Mouse (Mus musculus): ENCODE data around the gene Ptges. TPM values are rescaled to one million over a fixed set of nuclear protein-coding genes. Genes with fewer than 3 reads are reported as not detected.
A peak's percentile ranks its signal among the peaks of the same experiment; 100 is the strongest.

Ptges gene
- polyA plus RNA-seq, 1 experiment: 12.3 TPM

DNA sequence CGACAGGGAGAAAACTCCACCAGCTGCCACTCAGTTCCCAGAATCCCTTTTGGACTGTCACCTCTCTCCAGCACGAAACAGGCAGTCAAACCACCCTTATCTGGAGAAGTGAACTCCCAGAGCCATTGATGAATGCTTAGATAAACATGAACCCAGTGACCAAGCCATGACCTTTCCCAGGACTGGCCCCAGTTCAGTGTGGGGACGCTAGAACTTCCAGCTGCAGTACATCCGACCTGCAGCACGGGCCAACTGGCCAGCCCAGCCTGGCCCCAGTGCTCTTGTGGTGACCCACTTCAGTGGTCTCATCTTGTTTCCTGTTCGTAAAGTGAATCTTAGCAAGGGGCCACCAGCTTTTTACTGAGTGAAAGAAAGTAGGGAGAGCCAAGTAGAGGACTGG, 36.3 kb downstream of the Ptges start:
- Histone ChIP-seq H3K36me3 (ENCODE audit: control insufficient read depth, insufficient read depth, low read length) (no peaks in the 10 kb centered on the region), H3K4me3 (ENCODE audit: control insufficient read depth, insufficient read depth, low read length) (no peak overlapping the region), H3K27ac (ENCODE audit: control insufficient read depth, insufficient read depth, low read length) (no peak overlapping the region), H3K4me1 (replicated peaks; ENCODE audit: control insufficient read depth, insufficient read depth, low read length) (peaks cover 19% of the 10 kb centered on the region), H3K27me3 (ENCODE audit: control insufficient read depth, insufficient read depth, low read length) (no peaks in the 10 kb centered on the region)
- WGBS: 81% methylated on average over 6 of the region's 6 CpGs
- TF ChIP-seq POLR2A (IDR thresholded peaks at IDR 0.05; ENCODE audit: control insufficient read depth, extremely low read depth, insufficient read depth, low read length, poor library complexity): no peak
- TF ChIP-seq CTCF (IDR thresholded peaks at IDR 0.05; ENCODE audit: borderline replicate concordance, control insufficient read depth, extremely low read depth, insufficient read depth, low read length, poor library complexity): no peak
- DNase-seq: no peak

DNA sequence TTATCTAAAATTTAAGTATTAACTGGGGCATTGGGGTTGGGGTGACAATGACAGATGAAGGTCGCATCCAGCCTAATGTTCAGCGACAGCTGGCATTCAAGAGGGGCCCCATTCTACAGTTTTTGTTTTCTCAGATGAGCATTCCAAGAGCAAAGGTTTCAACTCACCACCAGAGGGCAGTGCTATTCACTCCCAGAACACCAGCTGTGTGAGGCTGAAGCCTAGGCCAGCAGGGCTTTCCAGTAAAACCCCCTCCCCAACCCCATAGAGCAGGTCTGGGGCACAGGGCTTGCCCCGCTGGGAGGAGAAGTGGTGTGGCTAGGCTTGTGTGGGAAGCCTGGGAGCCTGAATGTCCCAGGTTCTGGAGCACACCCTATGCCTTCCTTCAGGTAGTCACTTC, 38.7 kb downstream of the Ptges start:
- no peak overlapping the region for H3K4me3 ChIP-seq (ENCODE audit: control insufficient read depth, insufficient read depth, low read length)
- 30% methylated on average over 3 of the region's 3 CpGs for WGBS
- H3K4me1 ChIP-seq (replicated peaks; ENCODE audit: control insufficient read depth, insufficient read depth, low read length): no peaks in the 10 kb centered on the region
- peak; percentile 47 for DNase-seq
- H3K27ac ChIP-seq (ENCODE audit: control insufficient read depth, insufficient read depth, low read length): no peak overlapping the region
- no peaks in the 10 kb centered on the region for H3K36me3 ChIP-seq (ENCODE audit: control insufficient read depth, insufficient read depth, low read length)
- TF ChIP-seq POLR2A (IDR thresholded peaks at IDR 0.05; ENCODE audit: control insufficient read depth, extremely low read depth, insufficient read depth, low read length, poor library complexity) (no peak), CTCF (IDR thresholded peaks at IDR 0.05; ENCODE audit: borderline replicate concordance, control insufficient read depth, extremely low read depth, insufficient read depth, low read length, poor library complexity) (peak; percentile 58; the same call in 1 of the 2 replicates)
- no peaks in the 10 kb centered on the region for H3K27me3 ChIP-seq (ENCODE audit: control insufficient read depth, insufficient read depth, low read length)

DNA sequence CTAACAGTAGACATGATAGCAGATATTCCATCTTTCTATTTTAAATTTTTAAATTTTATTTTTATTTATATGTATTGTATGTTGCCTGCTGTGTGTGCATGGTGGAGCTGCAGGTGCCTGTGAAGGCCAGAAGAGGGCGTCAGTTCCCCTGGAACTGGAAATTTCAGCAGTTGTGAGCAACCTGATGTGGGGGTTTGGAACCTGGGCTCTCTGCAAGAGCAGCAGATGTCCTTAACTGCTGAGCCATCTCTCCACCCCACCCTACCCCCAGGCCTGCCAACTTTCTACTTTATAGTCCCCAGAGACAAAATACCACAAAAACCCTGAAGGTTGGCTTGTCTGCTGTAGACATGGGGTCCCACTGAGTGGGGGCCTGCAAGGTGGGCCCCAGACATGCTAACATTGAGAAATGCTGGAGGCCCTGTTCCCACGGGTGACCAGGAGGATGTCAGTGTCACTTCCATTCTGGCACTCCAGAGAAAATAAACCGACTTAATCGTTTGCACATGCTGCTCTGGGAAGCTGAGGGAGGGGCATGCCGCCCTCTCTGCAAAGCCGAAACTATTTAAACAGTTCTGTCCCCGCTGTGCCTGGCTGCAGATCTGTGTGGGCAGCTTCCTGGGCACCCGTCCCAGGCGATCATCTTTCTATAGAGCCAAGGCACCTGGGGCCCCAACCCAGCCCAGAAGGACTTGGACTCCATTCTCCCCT, 44.1 kb downstream of the Ptges start:
- no peak overlapping the region for H3K27ac ChIP-seq (ENCODE audit: control insufficient read depth, insufficient read depth, low read length)
- DNase-seq: no peak
- no peaks in the 10 kb centered on the region for H3K4me1 ChIP-seq (replicated peaks; ENCODE audit: control insufficient read depth, insufficient read depth, low read length)
- 81% methylated on average over 9 of the region's 9 CpGs for WGBS
- no peak overlapping the region for H3K4me3 ChIP-seq (ENCODE audit: control insufficient read depth, insufficient read depth, low read length)
- H3K36me3 ChIP-seq (ENCODE audit: control insufficient read depth, insufficient read depth, low read length): no peaks in the 10 kb centered on the region
- no peaks in the 10 kb centered on the region for H3K27me3 ChIP-seq (ENCODE audit: control insufficient read depth, insufficient read depth, low read length)
- TF ChIP-seq POLR2A (IDR thresholded peaks at IDR 0.05; ENCODE audit: control insufficient read depth, extremely low read depth, insufficient read depth, low read length, poor library complexity) (no peak), CTCF (IDR thresholded peaks at IDR 0.05; ENCODE audit: borderline replicate concordance, control insufficient read depth, extremely low read depth, insufficient read depth, low read length, poor library complexity) (no peak)

DNA sequence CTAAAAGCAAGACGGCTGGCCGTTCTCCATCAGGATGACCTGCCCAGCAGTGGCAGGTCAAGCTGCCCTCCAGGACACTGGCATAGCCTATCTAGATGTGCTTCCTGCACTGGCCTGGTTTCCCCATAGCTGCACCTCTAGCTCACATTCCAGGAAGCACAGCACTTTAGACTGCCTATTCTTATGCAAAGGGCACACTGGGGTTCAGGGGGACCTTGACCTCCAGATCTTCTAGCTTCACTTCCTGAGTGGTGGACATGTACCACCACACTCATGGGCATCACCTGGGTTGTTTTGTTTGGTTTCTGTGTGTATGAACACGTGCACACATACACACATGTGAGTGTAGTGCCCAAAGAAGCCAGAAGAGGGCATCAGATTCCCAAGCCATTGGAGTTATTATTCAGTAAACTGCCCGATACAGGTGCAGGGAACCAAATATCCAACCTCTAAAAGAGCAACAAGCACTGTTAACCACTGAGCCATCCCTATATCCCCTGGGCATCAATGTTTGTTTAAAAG, 44.8 kb downstream of the Ptges start:
- Histone ChIP-seq H3K27me3 (ENCODE audit: control insufficient read depth, insufficient read depth, low read length) (no peaks in the 10 kb centered on the region), H3K4me3 (ENCODE audit: control insufficient read depth, insufficient read depth, low read length) (no peak overlapping the region), H3K4me1 (replicated peaks; ENCODE audit: control insufficient read depth, insufficient read depth, low read length) (no peaks in the 10 kb centered on the region), H3K36me3 (ENCODE audit: control insufficient read depth, insufficient read depth, low read length) (no peaks in the 10 kb centered on the region), H3K27ac (ENCODE audit: control insufficient read depth, insufficient read depth, low read length) (no peak overlapping the region)
- no peak for DNase-seq
- 96% methylated on average over 4 of the region's 4 CpGs for WGBS
- no peak for TF ChIP-seq CTCF (IDR thresholded peaks at IDR 0.05; ENCODE audit: borderline replicate concordance, control insufficient read depth, extremely low read depth, insufficient read depth, low read length, poor library complexity)
- TF ChIP-seq POLR2A (IDR thresholded peaks at IDR 0.05; ENCODE audit: control insufficient read depth, extremely low read depth, insufficient read depth, low read length, poor library complexity): no peak

DNA sequence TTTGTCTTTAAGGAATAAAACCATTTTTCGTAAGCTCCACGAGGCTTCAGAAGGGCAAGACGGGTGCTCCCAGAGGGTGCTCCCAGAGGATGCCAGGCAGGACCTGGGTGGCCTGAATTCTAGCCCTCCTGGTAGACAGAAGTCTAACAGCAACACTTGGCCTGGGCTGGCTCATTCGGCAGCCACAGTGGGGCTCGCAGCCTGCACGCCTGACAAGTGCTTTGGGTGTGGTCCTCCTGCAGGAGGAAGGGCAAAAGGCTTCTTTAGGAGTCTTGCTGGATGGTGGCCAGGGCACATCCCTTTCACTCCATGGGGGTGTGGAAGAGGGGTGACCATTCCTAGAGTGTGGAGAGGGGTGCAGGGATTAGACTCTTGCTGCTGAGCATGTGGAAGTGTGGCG, 48.4 kb downstream of the Ptges start:
- DNase-seq: no peak
- WGBS: 88% methylated on average over 7 of the region's 7 CpGs
- Histone ChIP-seq H3K27me3 (ENCODE audit: control insufficient read depth, insufficient read depth, low read length) (no peaks in the 10 kb centered on the region), H3K27ac (ENCODE audit: control insufficient read depth, insufficient read depth, low read length) (no peak overlapping the region), H3K4me1 (replicated peaks; ENCODE audit: control insufficient read depth, insufficient read depth, low read length) (no peaks in the 10 kb centered on the region), H3K36me3 (ENCODE audit: control insufficient read depth, insufficient read depth, low read length) (no peaks in the 10 kb centered on the region), H3K4me3 (ENCODE audit: control insufficient read depth, insufficient read depth, low read length) (no peak overlapping the region)
- TF ChIP-seq CTCF (IDR thresholded peaks at IDR 0.05; ENCODE audit: borderline replicate concordance, control insufficient read depth, extremely low read depth, insufficient read depth, low read length, poor library complexity) (no peak), POLR2A (IDR thresholded peaks at IDR 0.05; ENCODE audit: control insufficient read depth, extremely low read depth, insufficient read depth, low read length, poor library complexity) (no peak)

DNA sequence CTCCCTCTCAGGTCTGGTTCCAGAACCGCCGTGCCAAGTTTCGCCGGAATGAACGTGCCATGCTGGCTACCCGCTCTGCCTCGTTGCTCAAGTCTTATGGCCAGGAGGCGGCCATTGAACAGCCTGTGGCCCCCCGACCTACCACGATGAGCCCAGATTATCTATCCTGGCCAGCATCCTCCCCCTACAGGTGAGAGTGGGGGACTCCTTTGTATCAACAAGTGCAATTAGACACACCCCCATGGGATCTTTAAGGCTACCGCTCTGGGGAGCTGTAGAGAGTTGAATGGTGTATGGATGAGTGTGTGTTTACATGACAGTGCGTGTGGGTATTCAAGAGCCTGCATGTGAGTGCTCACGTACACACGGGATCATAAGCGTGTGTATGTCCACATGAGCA, 50.2 kb downstream of the Ptges start:
- Histone ChIP-seq H3K36me3 (ENCODE audit: control insufficient read depth, insufficient read depth, low read length) (no peaks in the 10 kb centered on the region), H3K27me3 (ENCODE audit: control insufficient read depth, insufficient read depth, low read length) (no peaks in the 10 kb centered on the region), H3K4me3 (ENCODE audit: control insufficient read depth, insufficient read depth, low read length) (no peak overlapping the region), H3K27ac (ENCODE audit: control insufficient read depth, insufficient read depth, low read length) (no peak overlapping the region), H3K4me1 (replicated peaks; ENCODE audit: control insufficient read depth, insufficient read depth, low read length) (no peaks in the 10 kb centered on the region)
- DNase-seq: no peak
- TF ChIP-seq POLR2A (IDR thresholded peaks at IDR 0.05; ENCODE audit: control insufficient read depth, extremely low read depth, insufficient read depth, low read length, poor library complexity): no peak
- TF ChIP-seq CTCF (IDR thresholded peaks at IDR 0.05; ENCODE audit: borderline replicate concordance, control insufficient read depth, extremely low read depth, insufficient read depth, low read length, poor library complexity): no peak
- WGBS: 96% methylated on average over 15 of the region's 15 CpGs

All from thymus, adult 2 months (tissue).